Mouse (Mus musculus) lung, embryonic 15.5 days (tissue): ENCODE data around the gene Bsnd. TPM values are rescaled to one million over a fixed set of nuclear protein-coding genes. Genes with fewer than 3 reads are reported as not detected.
A peak's percentile ranks its signal among the peaks of the same experiment; 100 is the strongest.

Experiments
- ATAC-seq: fragments of 200-750 bp; cut with Nextera tagmentation; 2 replicates; pipeline ENCODE4 v1.8.0; 2017; ENCODE audit warnings: moderate number of reproducible peaks, borderline replicate concordance; ENCODE audit not compliant: low FRiP score, low TSS enrichment; ENCODE audit errors: extremely low read depth
- H3K27ac ChIP-seq: fragments of 300-500 bp; sonication (generic); 2 replicates; pipeline ENCODE4 v1.5.1; 2015; ENCODE audit warnings: moderate library complexity, mild to moderate bottlenecking, inconsistent platforms
- H3K27me3 ChIP-seq: fragments of 300-500 bp; sonication (generic); 2 replicates; pipeline ENCODE4 v1.6.1; 2015; ENCODE audit warnings: inconsistent platforms
- H3K36me3 ChIP-seq: fragments of 300-500 bp; sonication (generic); 2 replicates; pipeline ENCODE4 v1.6.1; 2015; ENCODE audit warnings: inconsistent platforms
- H3K4me1 ChIP-seq: fragments of 300-500 bp; sonication (generic); 2 replicates; pipeline ENCODE4 v1.6.1; 2015; ENCODE audit warnings: inconsistent platforms
- H3K4me2 ChIP-seq: fragments of 300-500 bp; sonication (generic); 2 replicates; pipeline ENCODE4 v1.6.1; 2015; ENCODE audit warnings: inconsistent platforms, mild to moderate bottlenecking, moderate library complexity
- H3K4me3 ChIP-seq: fragments of 300-500 bp; sonication (generic); 2 replicates; pipeline ENCODE4 v1.5.1; 2015; ENCODE audit warnings: mild to moderate bottlenecking, inconsistent platforms
- H3K9ac ChIP-seq: fragments of 300-500 bp; sonication (generic); 2 replicates; pipeline ENCODE4 v1.6.1; 2015; ENCODE audit warnings: inconsistent platforms
- H3K9me3 ChIP-seq: fragments of 300-500 bp; sonication (generic); 2 replicates; pipeline ENCODE4 v1.6.1; 2016; ENCODE audit warnings: inconsistent platforms
- WGBS: fragments of 180-500 bp; shearing (Covaris S2); methylation state at CpG from one replicate; pipeline ENCODE4 v1.1.7; 2015; 5-methylcytosine and 5-hydroxymethylcytosine counted together
- polyA plus RNA-seq: library from polyadenylated mRNA; unstranded; fragments of >200 nt; fragmentation: Nextera tagmentation; extraction: Ambion mirVana; gene quantifications from 2 replicates; pipeline ENCODE4 v1.2.1, GENCODE M21; 2015

The Bsnd gene
- polyA plus RNA-seq, 1 experiment from 2014 or later, result not detected

GRCm38 (mm10) chr4:106474241-106474640, 17.8 kb downstream of the Bsnd start:
- Histone ChIP-seq H3K4me3 (no peak overlapping the region), H3K4me2 (no peak overlapping the region), H3K4me1 (no peaks in the 10 kb centered on the region), H3K9ac (no peak overlapping the region), H3K27me3 (no peaks in the 10 kb centered on the region), H3K27ac (no peak overlapping the region), H3K36me3 (no peaks in the 10 kb centered on the region), H3K9me3 (no peaks in the 10 kb centered on the region)
- no peak for ATAC-seq
- 3% methylated on average over 6 of the region's 6 CpGs for WGBS

GRCm38 (mm10) chr4:106472335-106472734, 19.7 kb downstream of the Bsnd start:
- H3K36me3 ChIP-seq, result no peaks in the 10 kb centered on the region
- no peak overlapping the region for H3K4me2 ChIP-seq
- H3K27ac ChIP-seq, result no peak overlapping the region
- no peak overlapping the region for H3K9ac ChIP-seq
- H3K4me1 ChIP-seq, result no peaks in the 10 kb centered on the region
- ATAC-seq, result no peak
- no peaks in the 10 kb centered on the region for H3K9me3 ChIP-seq
- H3K4me3 ChIP-seq, result no peak overlapping the region
- no peaks in the 10 kb centered on the region for H3K27me3 ChIP-seq
- 8% methylated on average over 3 of the region's 3 CpGs for WGBS

GRCm38 (mm10) chr4:106470921-106471320, 21.2 kb downstream of the Bsnd start:
- Histone ChIP-seq H3K27me3 (no peaks in the 10 kb centered on the region), H3K4me1 (no peaks in the 10 kb centered on the region), H3K27ac (no peak overlapping the region), H3K4me3 (no peak overlapping the region), H3K9ac (no peak overlapping the region), H3K4me2 (no peak overlapping the region), H3K36me3 (no peaks in the 10 kb centered on the region), H3K9me3 (no peaks in the 10 kb centered on the region)
- WGBS, result 58% methylated on average over 5 of the region's 5 CpGs
- ATAC-seq, result no peak

- Histone ChIP-seq H3K9me3 (no peaks in the 10 kb centered on the region), H3K4me2 (no peak overlapping the region), H3K27me3 (peaks cover 26% of the 10 kb centered on the region), H3K4me3 (no peak overlapping the region), H3K27ac (no peak overlapping the region), H3K9ac (no peak overlapping the region), H3K36me3 (no peaks in the 10 kb centered on the region), H3K4me1 (peaks cover 13% of the 10 kb centered on the region)
- WGBS, result 76% methylated on average over 13 of the region's 13 CpGs
- no peak for ATAC-seq
Observed at GRCm38 (mm10) chr4:106467420-106468110, 24.5 kb downstream of the Bsnd start.

GRCm38 (mm10) chr4:106463174-106463801, 28.8 kb downstream of the Bsnd start:
- ATAC-seq, result no peak
- peak overlapping the region; percentile 38 for H3K4me3 ChIP-seq
- H3K9ac ChIP-seq, result no peak overlapping the region
- no peaks in the 10 kb centered on the region for H3K36me3 ChIP-seq
- peaks cover 34% of the 10 kb centered on the region for H3K27me3 ChIP-seq
- no peaks in the 10 kb centered on the region for H3K9me3 ChIP-seq
- H3K4me1 ChIP-seq, result peaks cover 13% of the 10 kb centered on the region
- H3K4me2 ChIP-seq, result peak overlapping the region; percentile 73
- H3K27ac ChIP-seq, result no peak overlapping the region
- 25% methylated on average over 21 of the region's 21 CpGs for WGBS

GRCm38 (mm10) chr4:106462524-106462923, 29.6 kb downstream of the Bsnd start:
- no peak overlapping the region for H3K4me2 ChIP-seq
- H3K9ac ChIP-seq, result no peak overlapping the region
- WGBS, result 60% methylated on average over 5 of the region's 5 CpGs
- H3K9me3 ChIP-seq, result no peaks in the 10 kb centered on the region
- no peak overlapping the region for H3K4me3 ChIP-seq
- H3K27me3 ChIP-seq, result peaks cover 34% of the 10 kb centered on the region
- no peaks in the 10 kb centered on the region for H3K36me3 ChIP-seq
- peaks cover 13% of the 10 kb centered on the region for H3K4me1 ChIP-seq
- ATAC-seq, result no peak
- no peak overlapping the region for H3K27ac ChIP-seq

GRCm38 (mm10) chr4:106462016-106462415, 30.1 kb downstream of the Bsnd start:
- H3K9me3 ChIP-seq, result no peaks in the 10 kb centered on the region
- H3K27ac ChIP-seq, result no peak overlapping the region
- no peak for ATAC-seq
- H3K4me3 ChIP-seq, result no peak overlapping the region
- H3K36me3 ChIP-seq, result no peaks in the 10 kb centered on the region
- H3K4me1 ChIP-seq, result peaks cover 13% of the 10 kb centered on the region
- H3K27me3 ChIP-seq, result peaks cover 34% of the 10 kb centered on the region
- 58% methylated on average over 9 of the region's 9 CpGs for WGBS
- no peak overlapping the region for H3K4me2 ChIP-seq
- H3K9ac ChIP-seq, result no peak overlapping the region

- no peak for ATAC-seq
- H3K4me2 ChIP-seq, result no peak overlapping the region
- H3K36me3 ChIP-seq, result no peaks in the 10 kb centered on the region
- WGBS, result 84% methylated on average over 7 of the region's 7 CpGs
- H3K27ac ChIP-seq, result no peak overlapping the region
- no peak overlapping the region for H3K4me3 ChIP-seq
- H3K27me3 ChIP-seq, result no peaks in the 10 kb centered on the region
- no peaks in the 10 kb centered on the region for H3K9me3 ChIP-seq
- no peaks in the 10 kb centered on the region for H3K4me1 ChIP-seq
- H3K9ac ChIP-seq, result no peak overlapping the region
Observed at GRCm38 (mm10) chr4:106454541-106454940, 37.5 kb downstream of the Bsnd start.

- H3K36me3 ChIP-seq, result no peaks in the 10 kb centered on the region
- no peaks in the 10 kb centered on the region for H3K4me1 ChIP-seq
- ATAC-seq, result no peak
- 78% methylated on average over 4 of the region's 4 CpGs for WGBS
- H3K4me3 ChIP-seq, result no peak overlapping the region
- no peaks in the 10 kb centered on the region for H3K9me3 ChIP-seq
- H3K27ac ChIP-seq, result no peak overlapping the region
- no peak overlapping the region for H3K9ac ChIP-seq
- H3K27me3 ChIP-seq, result no peaks in the 10 kb centered on the region
- H3K4me2 ChIP-seq, result no peak overlapping the region
Observed at GRCm38 (mm10) chr4:106453516-106453915, 38.6 kb downstream of the Bsnd start.

GRCm38 (mm10) chr4:106453108-106453507, 39.0 kb downstream of the Bsnd start:
- 85% methylated on average over 5 of the region's 5 CpGs for WGBS
- Histone ChIP-seq H3K9me3 (no peaks in the 10 kb centered on the region), H3K36me3 (no peaks in the 10 kb centered on the region)

GRCm38 (mm10) chr4:106452401-106452800, 39.7 kb downstream of the Bsnd start:
- Histone ChIP-seq H3K36me3 (no peaks in the 10 kb centered on the region), H3K4me2 (no peak overlapping the region), H3K4me1 (no peaks in the 10 kb centered on the region), H3K9me3 (no peaks in the 10 kb centered on the region), H3K4me3 (no peak overlapping the region), H3K27ac (no peak overlapping the region), H3K9ac (no peak overlapping the region), H3K27me3 (no peaks in the 10 kb centered on the region)
- no peak for ATAC-seq
- 52% methylated on average over 7 of the region's 7 CpGs for WGBS

More at GRCm38 (mm10) chr4:106453108-106453507, 39.0 kb downstream of the Bsnd start:
- Histone ChIP-seq H3K4me1 (no peaks in the 10 kb centered on the region), H3K4me3 (no peak overlapping the region), H3K27ac (no peak overlapping the region), H3K9ac (no peak overlapping the region), H3K4me2 (no peak overlapping the region), H3K27me3 (no peaks in the 10 kb centered on the region)
- no peak for ATAC-seq

- no peak for ATAC-seq
- H3K4me3 ChIP-seq, result no peak overlapping the region
Observed at GRCm38 (mm10) chr4:106449306-106449705, 42.8 kb downstream of the Bsnd start.

More at GRCm38 (mm10) chr4:106449306-106449705, 42.8 kb downstream of the Bsnd start:
- Histone ChIP-seq H3K9me3 (no peaks in the 10 kb centered on the region), H3K27me3 (no peaks in the 10 kb centered on the region), H3K36me3 (no peaks in the 10 kb centered on the region), H3K9ac (no peak overlapping the region), H3K4me1 (no peaks in the 10 kb centered on the region), H3K4me2 (no peak overlapping the region), H3K27ac (no peak overlapping the region)
- 81% methylated on average over 8 of the region's 8 CpGs for WGBS
